Mouse (Mus musculus) bone marrow macrophage, adult 2 months (primary cell): ENCODE results near the gene Picalm.

Experiments
- CTCF ChIP-seq: IDR thresholded peaks from 2 replicates; pipeline ENCODE4 v1.5.1; 2012; ENCODE audit warnings: low read depth, mild to moderate bottlenecking, low read length, moderate library complexity
- POLR2A ChIP-seq: IDR thresholded peaks from 2 replicates; pipeline ENCODE4 v1.6.1; 2012; ENCODE audit warnings: mild to moderate bottlenecking, low read depth, low read length, borderline replicate concordance

GRCm38 (mm10) chr7:90140290-90140689 is 10.3 kb downstream of the Picalm start:
- TF ChIP-seq CTCF (no peak), POLR2A (no peak)
